Mouse (Mus musculus): ENCODE results near the gene Ercc6l2.

Gene Ercc6l2

DNA sequence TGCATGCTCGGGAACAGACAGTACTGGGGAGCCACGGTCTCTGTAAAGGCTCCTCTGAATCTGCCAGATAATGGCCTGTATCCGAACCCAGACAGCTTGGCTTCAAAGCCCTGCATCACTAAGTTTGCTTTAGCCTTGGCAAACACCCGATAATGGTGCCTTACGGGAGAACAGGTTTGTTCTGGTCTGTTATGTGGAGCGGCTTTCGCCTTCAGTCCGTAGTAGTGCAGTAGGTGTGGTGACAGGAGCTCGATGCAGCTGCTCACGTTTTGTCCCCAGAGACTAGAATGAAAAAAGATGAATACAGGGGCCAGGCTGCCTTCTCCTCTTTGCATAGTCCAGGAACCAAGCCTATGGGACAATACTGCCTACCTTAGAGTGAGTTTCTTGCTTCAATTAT lies 115.5 kb downstream of the Ercc6l2 start:
- no peak for DNase-seq

DNA sequence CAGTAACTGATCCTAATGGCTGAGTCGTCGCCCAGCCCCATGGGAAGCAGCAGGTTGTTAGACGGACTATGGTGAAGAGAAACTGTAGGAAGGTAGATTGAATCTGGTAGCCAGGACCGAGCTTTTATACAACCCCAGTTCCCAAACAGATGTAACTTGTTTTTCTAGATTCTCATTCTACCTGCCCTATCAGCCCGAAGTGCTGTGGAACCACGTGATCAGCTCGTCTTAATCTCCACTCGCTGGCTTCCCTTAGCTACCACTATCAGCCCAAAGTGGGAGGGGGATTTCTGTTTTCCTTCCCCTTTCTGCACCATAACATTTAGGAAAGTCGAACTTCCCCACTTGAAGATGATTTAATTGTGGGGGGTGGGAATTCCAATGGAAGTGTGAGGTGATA lies 121.3 kb downstream of the Ercc6l2 start:
- no peak for DNase-seq

DNA sequence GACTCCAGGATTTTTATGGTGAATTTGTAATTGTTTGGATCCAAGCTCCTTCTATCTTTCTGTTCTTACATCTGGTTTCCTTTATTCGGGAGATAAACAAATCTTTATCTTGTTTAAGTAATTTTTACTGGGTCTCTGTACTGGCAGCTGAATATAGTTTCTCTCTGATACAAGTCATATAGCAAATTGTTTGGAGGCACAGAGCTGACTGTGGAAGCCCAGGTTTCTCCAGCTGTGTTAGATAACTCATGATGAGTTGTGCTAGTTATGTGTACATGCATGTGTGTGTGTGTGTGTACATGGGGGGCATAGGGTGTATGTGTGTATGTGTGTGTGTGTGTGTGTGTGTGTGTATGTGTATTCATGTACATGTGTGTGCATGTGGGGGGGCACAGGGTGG lies 125.2 kb downstream of the Ercc6l2 start:
- DNase-seq: no peak

- DNase-seq: no peak
Observed at GRCm38 (mm10) chr13:63941170-63941569, 126.1 kb downstream of the Ercc6l2 start.

- no peak for DNase-seq
Observed at GRCm38 (mm10) chr13:63943605-63944004, 128.6 kb downstream of the Ercc6l2 start.

DNA sequence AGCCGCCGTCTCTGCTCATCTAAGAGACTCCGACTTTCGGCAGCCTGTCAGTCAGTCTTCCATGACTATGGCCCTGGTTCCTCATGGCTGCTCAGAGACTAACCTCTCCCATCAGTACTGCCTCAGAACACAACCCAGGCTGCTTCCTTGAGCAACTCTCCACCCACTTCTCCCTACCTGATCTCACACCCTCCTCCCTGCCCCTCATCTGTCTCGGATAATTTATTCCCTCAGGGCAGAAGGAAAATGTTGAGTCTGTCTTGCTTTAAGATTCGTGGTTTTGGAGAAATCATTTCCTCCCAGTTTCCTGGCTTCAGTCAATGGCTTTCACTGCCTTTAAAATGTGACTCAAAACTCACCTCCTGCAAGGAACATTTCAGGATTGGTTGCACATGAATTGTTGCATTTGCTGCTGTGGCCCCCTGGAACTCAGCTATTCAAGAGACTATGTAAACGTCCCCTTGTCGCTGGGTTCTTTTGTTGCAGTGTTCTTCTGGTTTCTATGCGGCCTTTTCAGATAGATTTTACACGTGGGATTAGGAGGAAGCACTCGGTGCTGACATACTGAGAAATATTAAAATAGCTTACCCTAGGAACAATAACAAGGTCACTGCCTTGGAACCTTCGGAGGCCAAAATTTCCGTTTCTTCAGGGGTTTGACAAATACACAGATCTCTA lies 129.4 kb downstream of the Ercc6l2 start:
- no peak for DNase-seq
